Mouse (Mus musculus) spleen, adult 2 months (tissue): ENCODE data around the gene Son. TPM values are rescaled to one million over a fixed set of nuclear protein-coding genes. Genes with fewer than 3 reads are reported as not detected.

Source experiments
- DNase-seq, 2 experiments: peaks; one replicate each; pipeline versions ENCODE4 v3.0.0 to v3.0.0-alpha.2; 2012 to 2021; ENCODE audit warnings: low spot score in 2 of 2, low read depth in 1 of 2
- H3K27ac ChIP-seq: fragments of 200-500 bp; 2 replicates; pipeline ENCODE4 v1.5.1; 2012; ENCODE audit warnings: low read length, inconsistent platforms; ENCODE audit not compliant: insufficient read depth
- H3K27me3 ChIP-seq: fragments of 200-500 bp; 2 replicates; pipeline ENCODE4 v1.6.1; 2012; ENCODE audit warnings: mild to moderate bottlenecking, moderate library complexity, low read length, inconsistent platforms; ENCODE audit not compliant: control insufficient read depth, insufficient read depth
- H3K36me3 ChIP-seq: fragments of 200-500 bp; 2 replicates; pipeline ENCODE4 v1.6.1; 2012; ENCODE audit warnings: mild to moderate bottlenecking, low read length, inconsistent platforms; ENCODE audit not compliant: control insufficient read depth, insufficient read depth
- H3K4me1 ChIP-seq: fragments of 200-500 bp; 2 replicates; pipeline ENCODE4 v1.6.1; 2011; ENCODE audit warnings: inconsistent platforms; ENCODE audit not compliant: control insufficient read depth, insufficient read depth, insufficient read length
- H3K4me3 ChIP-seq: fragments of 200-500 bp; 2 replicates; pipeline ENCODE4 v1.5.1; 2011; ENCODE audit warnings: mild to moderate bottlenecking, inconsistent platforms; ENCODE audit not compliant: insufficient read depth, insufficient read length; ENCODE audit errors: extremely low read depth
- CTCF ChIP-seq: fragments of 200-500 bp; IDR thresholded peaks from 2 replicates; pipeline ENCODE4 v1.5.1; 2011; ENCODE audit warnings: mild to moderate bottlenecking, inconsistent platforms; ENCODE audit not compliant: insufficient read depth, insufficient read length, insufficient replicate concordance; ENCODE audit errors: extremely low read depth
- POLR2A ChIP-seq: fragments of 200-500 bp; IDR thresholded peaks from 2 replicates; pipeline ENCODE4 v1.6.1; 2011; ENCODE audit warnings: low read depth, low read length, inconsistent platforms
- WGBS: fragments of 180-500 bp; shearing (Covaris S2); methylation state at CpG from one replicate; pipeline ENCODE4 v1.1.7; 2018; 5-methylcytosine and 5-hydroxymethylcytosine counted together
- polyA plus RNA-seq: library from polyadenylated mRNA; depleted of rRNA; stranded (reverse); fragments of >200 nt; gene quantifications from 2 replicates; pipeline ENCODE4 v1.2.3, GENCODE M21; 2012

Gene Son
- polyA plus RNA-seq, 1 experiment, result 107 TPM

DNA sequence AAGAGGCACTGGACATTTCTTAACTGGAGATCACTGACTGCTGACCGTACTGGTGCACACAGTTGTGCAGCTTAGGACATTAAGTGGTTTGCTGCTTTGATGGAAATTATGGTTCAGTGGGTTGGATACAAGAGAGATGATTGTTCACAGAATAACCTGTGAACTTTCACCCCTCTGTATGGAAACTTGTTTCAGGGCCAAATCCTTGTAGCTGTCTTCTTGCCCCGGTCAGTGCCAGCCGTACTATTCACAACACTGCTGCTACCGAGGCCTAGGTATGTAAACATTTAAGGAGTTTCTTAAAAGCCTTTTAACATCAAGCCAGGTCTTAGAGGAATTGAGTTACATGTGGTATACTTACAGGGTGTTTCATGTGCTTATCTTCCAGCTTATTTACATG lies 27.2 kb downstream of the Son start:
- Histone ChIP-seq H3K27me3 (no peaks in the 10 kb centered on the region), H3K27ac (no peak overlapping the region), H3K4me1 (no peaks in the 10 kb centered on the region), H3K36me3 (peaks cover 57% of the 10 kb centered on the region), H3K4me3 (no peak overlapping the region)
- no peak for DNase-seq
- TF ChIP-seq CTCF (no peak), POLR2A (no peak)
- WGBS, result 94% methylated on average over 4 of the region's 4 CpGs

DNA sequence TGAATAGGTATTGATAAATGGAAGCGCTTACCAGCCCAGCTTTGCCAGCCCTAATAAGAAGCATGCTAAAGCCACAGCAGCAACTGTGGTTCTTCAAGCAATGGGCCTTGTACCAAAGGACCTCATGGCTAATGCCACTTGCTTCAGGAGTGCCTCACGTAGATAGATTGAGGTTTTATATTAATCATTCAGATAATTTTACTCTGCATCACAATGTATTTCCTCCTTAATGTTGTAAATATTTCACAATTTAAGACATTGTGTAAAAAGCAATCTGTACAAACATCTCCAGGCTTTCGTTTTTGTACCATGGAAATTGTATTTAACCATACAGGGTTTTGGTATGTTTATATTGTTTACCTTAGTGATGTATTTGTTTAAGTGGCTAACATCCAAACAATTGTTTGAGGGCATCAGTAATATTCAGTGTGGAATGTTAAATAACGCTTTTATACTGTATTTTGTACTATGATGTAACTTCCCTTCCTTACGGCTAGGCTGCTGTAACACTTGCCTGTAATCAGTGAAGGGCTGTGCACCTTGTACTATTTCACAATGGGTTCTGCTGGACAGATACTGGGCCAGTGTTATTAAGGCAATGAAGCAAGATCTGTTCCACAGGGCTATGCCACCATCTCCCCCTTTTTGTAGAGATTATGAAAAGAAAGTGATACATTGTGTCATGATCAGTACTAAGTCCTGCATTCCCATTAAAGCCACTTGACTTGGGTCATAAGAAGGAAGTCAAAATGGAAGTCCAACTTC lies 31.0 kb downstream of the Son start:
- TF ChIP-seq CTCF (no peak), POLR2A (no peak)
- H3K4me3 ChIP-seq, result no peak overlapping the region
- no peak for DNase-seq
- H3K36me3 ChIP-seq, result peaks cover 50% of the 10 kb centered on the region
- no peak overlapping the region for H3K27ac ChIP-seq
- WGBS, result 91% methylated on average over 5 of the region's 5 CpGs
- H3K4me1 ChIP-seq, result no peaks in the 10 kb centered on the region
- H3K27me3 ChIP-seq, result no peaks in the 10 kb centered on the region

DNA sequence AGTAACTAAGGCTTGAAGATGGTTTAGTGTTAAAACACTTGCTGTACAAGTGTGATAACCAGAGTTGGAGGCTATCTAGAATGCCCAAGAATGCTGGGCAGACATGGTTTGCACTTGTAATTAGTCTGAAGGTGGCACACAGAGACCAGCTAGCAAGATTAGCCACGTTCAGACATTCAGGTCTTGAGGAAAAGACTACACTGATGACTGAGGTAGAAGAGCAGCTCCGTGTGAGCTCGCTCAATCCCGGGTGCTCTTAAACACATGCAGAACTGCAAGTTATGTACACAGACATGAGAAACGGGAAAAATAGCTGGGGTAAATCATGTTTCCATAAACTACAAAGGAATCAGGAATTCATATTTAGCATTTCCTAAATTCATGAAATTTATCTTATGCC lies 33.4 kb downstream of the Son start:
- H3K4me3 ChIP-seq, result no peak overlapping the region
- 83% methylated on average over 5 of the region's 5 CpGs for WGBS
- H3K4me1 ChIP-seq, result peaks cover under 1% of the 10 kb centered on the region; the same call in 1 of the 2 replicates
- peaks cover 46% of the 10 kb centered on the region for H3K36me3 ChIP-seq
- no peaks in the 10 kb centered on the region for H3K27me3 ChIP-seq
- DNase-seq, result no peak
- TF ChIP-seq POLR2A (no peak), CTCF (no peak)
- no peak overlapping the region for H3K27ac ChIP-seq

DNA sequence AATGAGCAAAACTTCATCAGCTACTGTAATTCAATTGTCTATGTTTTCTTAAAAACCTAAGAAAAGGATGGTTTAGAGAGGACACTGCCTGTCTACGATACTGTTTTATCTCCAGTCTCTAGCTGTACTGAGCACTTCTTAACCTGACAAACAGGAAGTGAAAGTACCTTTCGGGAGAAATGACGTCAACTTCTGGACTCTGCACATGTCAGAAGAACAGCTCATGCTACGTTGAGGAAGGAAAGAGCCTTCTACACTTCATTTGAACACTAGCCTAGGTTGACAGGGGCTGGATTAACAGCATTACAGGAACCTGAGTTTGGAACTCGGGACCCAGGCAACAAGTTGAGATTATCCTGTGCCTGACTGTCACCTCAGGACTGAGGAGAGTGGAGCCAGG lies 38.2 kb downstream of the Son start:
- peaks cover 21% of the 10 kb centered on the region for H3K36me3 ChIP-seq
- H3K4me1 ChIP-seq, result peaks cover 8% of the 10 kb centered on the region
- DNase-seq, result peak; percentile 12 to 94
- no peak; the same call in 1 of the 2 replicates for TF ChIP-seq POLR2A
- no peak for TF ChIP-seq CTCF
- no peak overlapping the region for H3K4me3 ChIP-seq
- 19% methylated on average over 5 of the region's 5 CpGs for WGBS
- H3K27me3 ChIP-seq, result no peaks in the 10 kb centered on the region
- peak overlapping the region; percentile 46 for H3K27ac ChIP-seq

DNA sequence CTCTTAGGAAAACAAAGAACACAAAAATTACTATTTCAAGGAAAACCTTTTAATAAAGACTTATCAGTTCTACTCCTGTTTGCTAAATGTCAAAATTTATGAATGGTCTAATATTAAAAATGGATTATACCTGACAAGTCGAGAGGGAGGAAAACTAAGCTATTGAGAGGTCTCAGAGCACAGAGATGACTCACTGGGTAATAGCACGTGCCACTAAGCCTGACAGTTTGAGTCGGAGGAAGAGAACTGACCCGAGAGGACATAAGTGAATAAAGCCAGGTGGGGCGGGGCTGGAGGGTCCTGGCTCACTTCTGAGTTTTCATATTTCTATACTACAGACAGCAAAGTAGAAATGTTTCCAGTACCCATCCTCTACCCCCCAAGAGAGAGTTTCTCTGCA lies 39.1 kb downstream of the Son start:
- no peak overlapping the region for H3K4me3 ChIP-seq
- no peak overlapping the region for H3K27ac ChIP-seq
- no peaks in the 10 kb centered on the region for H3K27me3 ChIP-seq
- DNase-seq, result no peak
- peaks cover 16% of the 10 kb centered on the region for H3K36me3 ChIP-seq
- TF ChIP-seq POLR2A, result no peak
- TF ChIP-seq CTCF, result no peak
- peaks cover 8% of the 10 kb centered on the region for H3K4me1 ChIP-seq
- 89% methylated on average over 5 of the region's 5 CpGs for WGBS

DNA sequence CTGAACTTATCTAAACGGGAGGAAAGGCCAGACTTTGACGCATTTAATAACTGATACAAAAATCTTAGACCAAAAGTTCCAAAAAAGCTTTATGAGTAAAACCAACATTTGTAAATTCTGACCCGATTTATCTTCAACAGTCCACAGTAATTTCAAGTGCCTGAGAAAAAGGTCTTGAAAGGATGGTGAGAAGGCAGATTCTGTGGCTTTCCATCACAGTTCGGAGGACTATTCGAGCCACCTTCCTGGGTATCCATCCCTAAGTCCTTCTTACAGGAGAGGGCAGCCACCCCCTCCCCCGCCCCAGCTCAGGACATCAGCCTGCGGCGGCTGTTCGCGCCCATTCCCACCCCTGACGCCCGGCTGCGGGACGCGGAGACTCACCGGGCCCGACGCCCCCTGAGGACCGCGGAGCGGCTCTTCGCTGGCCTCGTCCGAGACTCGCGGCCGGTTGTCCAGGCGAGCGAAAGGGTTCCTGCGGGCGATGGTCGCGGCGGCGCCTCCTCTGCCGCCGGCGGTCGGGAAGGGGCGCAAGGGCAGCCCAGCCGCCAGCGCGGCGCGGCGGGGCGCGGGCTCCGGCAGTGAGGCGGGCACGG lies 40.8 kb downstream of the Son start:
- H3K36me3 ChIP-seq, result peaks cover 6% of the 10 kb centered on the region
- TF ChIP-seq POLR2A, result no peak
- no peak for TF ChIP-seq CTCF
- H3K27me3 ChIP-seq, result no peaks in the 10 kb centered on the region
- peak overlapping the region; percentile 95 for H3K4me3 ChIP-seq
- DNase-seq, result no peak
- H3K4me1 ChIP-seq, result peaks cover 8% of the 10 kb centered on the region
- WGBS, result 2% methylated on average over 50 of the region's 51 CpGs
- peak overlapping the region; percentile 92 for H3K27ac ChIP-seq

DNA sequence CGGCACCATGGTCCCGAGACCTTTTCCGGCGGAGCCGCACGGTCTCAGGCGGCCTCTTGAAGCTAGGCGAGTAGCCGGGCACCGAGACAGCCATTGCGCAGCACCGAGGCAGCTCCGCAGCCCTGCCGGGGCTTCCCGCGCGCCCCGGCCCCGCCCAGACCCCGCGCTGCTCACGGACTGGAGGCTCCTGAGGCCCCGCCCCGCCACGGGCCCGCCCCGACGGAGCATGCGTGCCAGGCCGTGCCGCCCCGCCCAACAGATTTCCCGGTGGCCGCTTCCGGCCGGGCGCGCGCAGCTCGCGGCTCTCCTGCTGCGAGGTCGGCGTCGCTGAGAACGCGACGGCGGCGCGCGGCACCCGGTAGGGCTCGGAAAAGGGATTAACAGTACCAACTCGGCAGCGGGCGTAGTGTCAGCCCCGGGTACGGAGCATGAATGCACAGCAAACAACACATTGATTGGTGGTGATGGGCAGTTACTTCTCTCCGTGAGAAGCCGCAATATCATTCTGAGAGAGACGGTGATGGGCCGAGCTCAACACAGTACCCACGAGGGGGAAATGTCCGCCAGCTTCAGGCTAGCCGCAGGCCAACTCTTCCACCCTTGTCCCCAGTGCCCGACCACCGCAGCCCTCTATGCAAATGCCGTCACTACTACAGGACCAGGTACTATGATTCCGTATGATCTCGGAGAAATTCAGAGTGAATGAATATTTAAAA lies 41.5 kb downstream of the Son start, which contains the start of gene Donson:
Gene Donson, minus strand, starts transcription at position 152 of the 716 bp plus-strand sequence.
- Histone ChIP-seq H3K36me3 (peaks cover 5% of the 10 kb centered on the region), H3K4me1 (peaks cover 8% of the 10 kb centered on the region), H3K27me3 (no peaks in the 10 kb centered on the region), H3K27ac (peak within 1 kb of the TSS; percentile 94), H3K4me3 (peak within 1 kb of the TSS; percentile 95)
- WGBS, result under 1% methylated on average over 71 of the region's 71 CpGs
- DNase-seq, result peak; percentile 81 to 95
- TF ChIP-seq POLR2A (peak; percentile 62), CTCF (no peak)
